Mouse (Mus musculus) forebrain, embryonic 15.5 days (tissue): ENCODE results near the gene Cdc42bpb. TPM values are rescaled to one million over a fixed set of nuclear protein-coding genes. Genes with fewer than 3 reads are reported as not detected.

Experiments
- ATAC-seq: fragments of 200-750 bp; cut with Nextera tagmentation; replicated peaks from 2 replicates; pipeline ENCODE4 v1.8.0; 2017; ENCODE audit warnings: mild to moderate bottlenecking, moderate TSS enrichment, moderate library complexity
- H3K27ac ChIP-seq: fragments of 300-500 bp; sonication (generic); replicated peaks from 2 replicates; pipeline ENCODE4 v1.5.1; 2015; ENCODE audit warnings: mild to moderate bottlenecking, inconsistent platforms
- H3K27me3 ChIP-seq: fragments of 300-500 bp; sonication (generic); 2 replicates; pipeline ENCODE4 v1.6.1; 2015; ENCODE audit warnings: inconsistent platforms
- H3K36me3 ChIP-seq: fragments of 300-500 bp; sonication (generic); 2 replicates; pipeline ENCODE4 v1.6.1; 2015; ENCODE audit warnings: mild to moderate bottlenecking, inconsistent platforms
- H3K4me1 ChIP-seq: fragments of 300-500 bp; sonication (generic); 2 replicates; pipeline ENCODE4 v1.6.1; 2015; ENCODE audit warnings: inconsistent platforms
- H3K4me2 ChIP-seq: fragments of 300-500 bp; sonication (generic); replicated peaks from 2 replicates; pipeline ENCODE4 v1.6.1; 2015; ENCODE audit warnings: mild to moderate bottlenecking, inconsistent platforms
- H3K4me3 ChIP-seq: fragments of 300-500 bp; sonication (generic); 2 replicates; pipeline ENCODE4 v1.5.1; 2015; ENCODE audit warnings: mild to moderate bottlenecking, inconsistent platforms
- H3K9ac ChIP-seq: fragments of 300-500 bp; sonication (generic); replicated peaks from 2 replicates; pipeline ENCODE4 v1.6.1; 2015; ENCODE audit warnings: mild to moderate bottlenecking, inconsistent platforms
- H3K9me3 ChIP-seq: fragments of 300-500 bp; sonication (generic); 2 replicates; pipeline ENCODE4 v1.6.1; 2016; ENCODE audit warnings: inconsistent platforms
- WGBS: fragments of 180-500 bp; shearing (Covaris S2); methylation state at CpG from one replicate; pipeline ENCODE4 v1.1.7; 2015; ENCODE audit warnings: mixed read lengths; 5-methylcytosine and 5-hydroxymethylcytosine counted together
- polyA plus RNA-seq: library from polyadenylated mRNA; unstranded; fragments of >200 nt; fragmentation: Nextera tagmentation; extraction: Ambion mirVana; gene quantifications from 2 replicates; pipeline ENCODE4 v1.2.1, GENCODE M21; 2015

Cdc42bpb gene
- polyA plus RNA-seq, 1 experiment from 2014 or later = 35.5 TPM

- WGBS = 75% methylated on average over 12 of the region's 12 CpGs
- Histone ChIP-seq H3K36me3 (no peaks in the 10 kb centered on the region), H3K4me2 (peak overlapping the region; percentile 59), H3K9me3 (no peaks in the 10 kb centered on the region), H3K9ac (peak overlapping the region; percentile 94; the same call in 1 of the 2 replicates), H3K4me3 (peak overlapping the region; percentile 100; the same call in 1 of the 2 replicates), H3K27ac (0 out of 2 replicates have a peak overlapping the region, but pooled peaks have one; percentile 95), H3K4me1 (peaks cover 32% of the 10 kb centered on the region), H3K27me3 (no peaks in the 10 kb centered on the region)
- ATAC-seq = no peak
Measured at GRCm38 (mm10) chr12:111378812-111379211, 1.3 kb upstream of the Cdc42bpb start.

DNA sequence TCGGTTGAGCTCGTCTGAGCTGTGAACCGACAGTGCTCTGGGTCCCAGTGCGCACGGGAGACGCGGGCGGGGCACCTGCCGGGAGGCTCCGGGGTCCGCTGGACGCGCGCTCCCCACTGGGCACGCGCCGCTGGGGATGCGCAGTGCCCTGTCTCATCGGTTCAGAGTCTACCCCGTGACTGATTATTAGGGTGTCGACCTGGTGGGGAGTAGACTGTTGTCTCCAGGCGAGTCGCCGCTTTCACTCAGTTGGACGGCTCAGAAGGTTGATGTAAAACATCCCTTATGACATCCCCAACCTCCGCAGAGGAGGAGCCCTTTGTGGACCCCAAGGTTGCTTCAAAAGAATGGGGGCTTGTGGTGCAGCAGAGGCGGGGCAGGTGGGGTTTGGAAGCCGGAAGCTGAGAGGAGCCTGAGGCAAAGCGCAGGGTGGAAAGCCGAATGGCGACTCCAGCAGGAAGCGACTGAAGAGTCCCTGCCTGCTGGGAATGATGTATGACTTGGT, 520 bp upstream of the Cdc42bpb start:
- Histone ChIP-seq H3K4me2 (peak overlapping the region; percentile 59), H3K9ac (peak overlapping the region; percentile 94), H3K9me3 (no peaks in the 10 kb centered on the region), H3K36me3 (no peaks in the 10 kb centered on the region), H3K27ac (peak overlapping the region; percentile 95), H3K27me3 (no peaks in the 10 kb centered on the region), H3K4me3 (peak overlapping the region; percentile 100), H3K4me1 (peaks cover 32% of the 10 kb centered on the region)
- peak; percentile 84 for ATAC-seq
- under 1% methylated on average over 32 of the region's 32 CpGs for WGBS

DNA sequence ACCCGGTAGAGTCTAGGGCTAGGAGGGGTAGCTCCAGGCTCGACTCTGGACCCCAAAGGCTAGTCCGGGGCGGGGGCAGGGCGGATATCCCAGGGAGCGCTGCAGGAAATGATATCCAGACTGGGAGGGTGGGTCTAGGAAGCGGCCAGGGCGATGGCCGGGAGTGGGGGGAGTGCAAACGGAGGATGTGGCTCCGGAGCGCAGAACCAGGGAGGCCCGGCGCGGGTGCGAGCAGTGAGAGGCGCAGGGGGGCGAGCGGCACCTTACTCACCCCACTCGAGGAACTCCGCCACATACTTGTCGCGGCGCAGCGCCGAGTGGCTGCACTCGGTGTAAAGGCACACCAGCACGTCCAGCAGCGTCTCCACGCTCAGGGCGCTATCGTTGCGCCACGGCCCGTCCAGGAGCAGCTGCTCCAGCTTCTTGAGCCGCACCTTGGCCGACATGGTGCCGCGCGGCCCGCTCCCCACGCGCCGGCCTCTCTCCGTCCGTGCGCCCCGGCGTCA, 639 bp downstream of the Cdc42bpb start:
- under 1% methylated on average over 49 of the region's 49 CpGs for WGBS

DNA sequence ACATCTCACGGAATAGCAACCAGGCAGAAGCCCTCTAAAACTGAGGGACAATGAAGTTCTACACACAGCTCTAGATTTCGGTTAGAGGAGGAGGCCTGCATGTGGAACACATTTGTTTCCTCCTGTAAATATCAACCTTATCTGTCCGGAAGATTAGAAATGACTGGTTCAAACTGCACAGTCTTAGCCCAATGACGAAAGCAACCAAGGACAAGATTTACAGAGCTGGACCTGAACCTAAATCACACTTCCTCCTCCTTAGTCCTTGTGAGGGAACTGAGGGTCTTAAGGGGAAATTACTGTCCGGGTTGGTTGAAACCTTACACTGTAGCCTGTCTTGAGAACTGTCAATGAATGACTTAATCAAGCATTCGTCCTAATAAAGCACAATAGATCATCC, 1.5 kb downstream of the Cdc42bpb start:
- Histone ChIP-seq H3K27ac (no peak overlapping the region), H3K27me3 (no peaks in the 10 kb centered on the region), H3K4me1 (peaks cover 32% of the 10 kb centered on the region), H3K4me3 (peak overlapping the region; percentile 100), H3K36me3 (no peaks in the 10 kb centered on the region), H3K9ac (peak overlapping the region; percentile 94), H3K9me3 (no peaks in the 10 kb centered on the region), H3K4me2 (peak overlapping the region; percentile 78)
- WGBS = 42% methylated on average over 6 of the region's 6 CpGs
- no peak for ATAC-seq

More for the DNA sequence above, 639 bp downstream of the Cdc42bpb start:
- Histone ChIP-seq H3K4me1 (peaks cover 32% of the 10 kb centered on the region), H3K9ac (peak overlapping the region; percentile 94), H3K9me3 (no peaks in the 10 kb centered on the region), H3K4me2 (peak overlapping the region; percentile 78), H3K4me3 (peak overlapping the region; percentile 100), H3K36me3 (no peaks in the 10 kb centered on the region), H3K27ac (peak overlapping the region; percentile 95), H3K27me3 (no peaks in the 10 kb centered on the region)
- no peak; the same call in none of the 2 replicates for ATAC-seq

DNA sequence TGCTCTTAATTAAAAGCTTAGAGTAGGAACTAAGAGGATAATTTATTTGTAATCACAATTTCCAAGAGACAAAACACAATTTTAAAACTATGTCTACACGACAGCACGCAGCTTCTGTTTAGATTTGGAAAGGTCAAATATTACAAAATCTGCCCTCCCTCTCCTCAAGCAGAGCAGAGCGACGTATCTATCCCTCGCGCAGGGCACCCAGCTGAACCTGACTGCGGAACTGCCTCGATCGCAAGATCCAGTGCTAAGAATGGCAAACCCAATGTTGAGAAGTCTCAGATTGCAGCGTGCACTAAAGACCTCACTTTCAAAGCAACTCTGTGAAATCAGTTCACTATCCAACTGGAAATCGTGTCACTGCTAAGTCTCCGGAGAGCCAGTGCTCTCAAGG, 2.0 kb downstream of the Cdc42bpb start:
- H3K27ac ChIP-seq = no peak overlapping the region
- no peaks in the 10 kb centered on the region for H3K27me3 ChIP-seq
- no peak for ATAC-seq
- H3K9me3 ChIP-seq = no peaks in the 10 kb centered on the region
- peak overlapping the region; percentile 78 for H3K4me2 ChIP-seq
- H3K9ac ChIP-seq = peak overlapping the region; percentile 94
- peak overlapping the region; percentile 100 for H3K4me3 ChIP-seq
- no peaks in the 10 kb centered on the region for H3K36me3 ChIP-seq
- peaks cover 32% of the 10 kb centered on the region for H3K4me1 ChIP-seq
- WGBS = 76% methylated on average over 12 of the region's 12 CpGs

GRCm38 (mm10) chr12:111374727-111375126, 2.8 kb downstream of the Cdc42bpb start:
- Histone ChIP-seq H3K27me3 (no peaks in the 10 kb centered on the region), H3K27ac (no peak overlapping the region), H3K4me2 (no peak overlapping the region), H3K9ac (no peak overlapping the region), H3K9me3 (no peaks in the 10 kb centered on the region), H3K4me1 (peaks cover 39% of the 10 kb centered on the region), H3K4me3 (no peak overlapping the region), H3K36me3 (no peaks in the 10 kb centered on the region)
- ATAC-seq = no peak
- 79% methylated on average over 10 of the region's 10 CpGs for WGBS

DNA sequence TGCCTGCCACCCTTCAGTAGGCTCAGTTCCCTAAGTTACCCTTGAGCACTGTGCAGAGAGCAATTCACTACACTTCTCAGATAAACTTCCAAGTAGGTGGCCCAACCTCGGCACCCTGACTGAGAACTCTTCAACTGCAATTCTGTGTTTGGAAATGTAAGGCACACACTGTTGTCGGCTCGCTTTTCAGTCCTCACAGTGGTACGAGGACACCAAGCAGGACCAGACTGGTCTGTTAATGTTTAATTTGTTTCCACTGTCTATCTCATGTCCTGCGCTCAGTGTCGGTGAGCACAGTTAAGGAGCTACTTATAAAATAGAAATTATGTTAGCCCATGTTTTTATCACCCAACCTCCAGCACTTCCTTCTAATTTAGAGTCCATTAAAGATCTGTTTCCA, 4.1 kb downstream of the Cdc42bpb start:
- peaks cover 38% of the 10 kb centered on the region for H3K4me1 ChIP-seq
- no peak overlapping the region for H3K4me3 ChIP-seq
- no peak overlapping the region for H3K27ac ChIP-seq
- WGBS = 87% methylated on average over 6 of the region's 6 CpGs
- H3K9me3 ChIP-seq = no peaks in the 10 kb centered on the region
- no peaks in the 10 kb centered on the region for H3K27me3 ChIP-seq
- ATAC-seq = no peak
- H3K4me2 ChIP-seq = no peak overlapping the region
- H3K9ac ChIP-seq = no peak overlapping the region
- H3K36me3 ChIP-seq = no peaks in the 10 kb centered on the region

GRCm38 (mm10) chr12:111371905-111372304, 5.6 kb downstream of the Cdc42bpb start:
- Histone ChIP-seq H3K4me2 (no peak overlapping the region), H3K4me3 (no peak overlapping the region), H3K4me1 (peaks cover 36% of the 10 kb centered on the region), H3K27ac (no peak overlapping the region), H3K36me3 (no peaks in the 10 kb centered on the region), H3K27me3 (no peaks in the 10 kb centered on the region), H3K9me3 (no peaks in the 10 kb centered on the region), H3K9ac (no peak overlapping the region)
- ATAC-seq = no peak
- WGBS = 91% methylated on average over 7 of the region's 7 CpGs

- Histone ChIP-seq H3K27ac (no peak overlapping the region; the same call in 1 of the 2 replicates), H3K9ac (no peak overlapping the region), H3K4me1 (peaks cover 22% of the 10 kb centered on the region), H3K9me3 (no peaks in the 10 kb centered on the region), H3K27me3 (no peaks in the 10 kb centered on the region), H3K36me3 (no peaks in the 10 kb centered on the region), H3K4me2 (no peak overlapping the region), H3K4me3 (no peak overlapping the region)
- ATAC-seq = no peak
- WGBS = 49% methylated on average over 4 of the region's 4 CpGs
Measured at GRCm38 (mm10) chr12:111370249-111370648, 7.3 kb downstream of the Cdc42bpb start.

DNA sequence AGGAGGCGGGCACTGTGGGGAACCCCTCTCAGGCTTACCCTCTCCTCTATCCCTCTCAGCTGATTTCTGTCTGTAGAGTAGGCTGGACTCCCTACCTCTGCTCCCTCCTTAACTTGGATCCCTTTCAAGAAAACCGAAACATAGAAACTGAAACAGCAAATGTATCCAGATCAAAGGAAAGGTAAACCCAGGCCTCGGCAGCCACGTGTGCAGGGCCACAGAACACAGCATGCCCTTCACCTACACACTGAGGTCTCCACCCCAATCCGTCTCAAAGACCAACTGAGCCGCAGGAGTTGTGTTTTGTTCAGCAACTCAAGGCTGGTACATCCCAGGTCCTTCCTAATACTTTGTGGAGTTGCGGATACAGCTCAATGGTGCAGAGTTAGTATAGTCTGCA, 10.5 kb downstream of the Cdc42bpb start:
- 85% methylated on average over 7 of the region's 7 CpGs for WGBS
- Histone ChIP-seq H3K4me1 (peaks cover 11% of the 10 kb centered on the region), H3K9ac (no peak overlapping the region), H3K4me3 (no peak overlapping the region), H3K9me3 (no peaks in the 10 kb centered on the region), H3K4me2 (no peak overlapping the region), H3K27ac (no peak overlapping the region), H3K27me3 (no peaks in the 10 kb centered on the region), H3K36me3 (no peaks in the 10 kb centered on the region)
- no peak for ATAC-seq

GRCm38 (mm10) chr12:111364234-111364633, 13.3 kb downstream of the Cdc42bpb start:
- H3K4me3 ChIP-seq = no peak overlapping the region
- H3K27me3 ChIP-seq = no peaks in the 10 kb centered on the region
- H3K4me1 ChIP-seq = no peaks in the 10 kb centered on the region; the same call in 1 of the 2 replicates
- no peak for ATAC-seq
- H3K27ac ChIP-seq = no peak overlapping the region
- no peaks in the 10 kb centered on the region for H3K36me3 ChIP-seq
- H3K4me2 ChIP-seq = no peak overlapping the region
- no peak overlapping the region for H3K9ac ChIP-seq
- H3K9me3 ChIP-seq = no peaks in the 10 kb centered on the region
- WGBS = 91% methylated on average over 3 of the region's 3 CpGs

GRCm38 (mm10) chr12:111361319-111362098, 16.0 kb downstream of the Cdc42bpb start:
- Histone ChIP-seq H3K4me3 (no peak overlapping the region), H3K4me2 (no peak overlapping the region), H3K4me1 (peaks cover 19% of the 10 kb centered on the region), H3K27me3 (no peaks in the 10 kb centered on the region), H3K9ac (no peak overlapping the region), H3K36me3 (no peaks in the 10 kb centered on the region), H3K27ac (0 out of 2 replicates have a peak overlapping the region, but pooled peaks have one; percentile 11), H3K9me3 (no peaks in the 10 kb centered on the region)
- 90% methylated on average over 14 of the region's 14 CpGs for WGBS
- no peak for ATAC-seq
